Mouse (Mus musculus) embryonic facial prominence, embryonic 15.5 days (tissue): ENCODE results near the gene Stk16. TPM values are rescaled to one million over a fixed set of nuclear protein-coding genes. Genes with fewer than 3 reads are reported as not detected.

ENCODE experiments used
- ATAC-seq: fragments of 200-750 bp; cut with Nextera tagmentation; 2 replicates; pipeline ENCODE4 v1.8.0; 2017; ENCODE audit warnings: low read depth, moderate TSS enrichment; ENCODE audit not compliant: insufficient number of reproducible peaks, low FRiP score, low TSS enrichment
- H3K27ac ChIP-seq: fragments of 300-500 bp; sonication (generic); replicated peaks from 2 replicates; pipeline ENCODE4 v1.5.1; 2015; ENCODE audit warnings: mild to moderate bottlenecking, inconsistent platforms
- H3K27me3 ChIP-seq: fragments of 300-500 bp; sonication (generic); 2 replicates; pipeline ENCODE4 v1.6.1; 2015; ENCODE audit warnings: inconsistent platforms
- H3K36me3 ChIP-seq: fragments of 300-500 bp; sonication (generic); 2 replicates; pipeline ENCODE4 v1.6.1; 2015; ENCODE audit warnings: mild to moderate bottlenecking, inconsistent platforms
- H3K4me1 ChIP-seq: fragments of 300-500 bp; sonication (generic); 2 replicates; pipeline ENCODE4 v1.6.1; 2015; ENCODE audit warnings: inconsistent platforms
- H3K4me2 ChIP-seq: fragments of 300-500 bp; sonication (generic); replicated peaks from 2 replicates; pipeline ENCODE4 v1.6.1; 2015; ENCODE audit warnings: mild to moderate bottlenecking, inconsistent platforms
- H3K4me3 ChIP-seq: fragments of 300-500 bp; sonication (generic); replicated peaks from 2 replicates; pipeline ENCODE4 v1.5.1; 2015; ENCODE audit warnings: mild to moderate bottlenecking, inconsistent platforms
- H3K9ac ChIP-seq: fragments of 300-500 bp; sonication (generic); 2 replicates; pipeline ENCODE4 v1.6.1; 2015; ENCODE audit warnings: inconsistent platforms
- H3K9me3 ChIP-seq: fragments of 300-500 bp; sonication (generic); replicated peaks from 2 replicates; pipeline ENCODE4 v1.6.1; 2016; ENCODE audit warnings: inconsistent platforms
- WGBS: fragments of 180-500 bp; shearing (Covaris S2); methylation state at CpG from one replicate; pipeline ENCODE4 v1.1.7; 2015; 5-methylcytosine and 5-hydroxymethylcytosine counted together
- polyA plus RNA-seq: library from polyadenylated mRNA; unstranded; fragments of >200 nt; fragmentation: Nextera tagmentation; extraction: Ambion mirVana; gene quantifications from 2 replicates; pipeline ENCODE4 v1.2.1, GENCODE M21; 2015

The Stk16 gene
- polyA plus RNA-seq, 1 experiment from 2014 or later = 121 TPM

DNA sequence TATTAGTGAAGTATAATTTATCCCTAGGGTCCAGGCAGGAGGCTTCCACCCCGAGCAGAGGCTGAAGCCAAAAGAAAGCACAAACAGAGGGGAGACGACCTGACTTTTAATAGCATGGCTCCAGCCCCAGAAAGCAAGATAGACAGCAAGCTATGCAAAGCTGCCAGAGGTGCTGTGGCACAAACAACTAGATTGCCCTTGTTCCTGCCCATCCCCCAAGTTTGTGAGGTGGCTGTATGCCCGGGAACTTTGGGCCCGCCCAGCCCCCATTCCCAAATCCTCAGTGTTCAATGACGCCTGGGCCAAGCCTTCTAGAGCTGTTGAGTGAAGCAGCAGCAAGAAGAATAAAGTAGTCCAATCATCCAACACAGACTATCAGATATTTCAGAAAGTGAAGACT, 4.2 kb downstream of the Stk16 start:
- Histone ChIP-seq H3K9ac (no peak overlapping the region), H3K4me3 (no peak overlapping the region), H3K27ac (no peak overlapping the region), H3K4me1 (peaks cover 43% of the 10 kb centered on the region), H3K36me3 (peaks cover 41% of the 10 kb centered on the region), H3K27me3 (peaks cover 32% of the 10 kb centered on the region), H3K4me2 (no peak overlapping the region), H3K9me3 (no peaks in the 10 kb centered on the region)
- no peak for ATAC-seq
- WGBS = 71% methylated on average over 5 of the region's 5 CpGs

DNA sequence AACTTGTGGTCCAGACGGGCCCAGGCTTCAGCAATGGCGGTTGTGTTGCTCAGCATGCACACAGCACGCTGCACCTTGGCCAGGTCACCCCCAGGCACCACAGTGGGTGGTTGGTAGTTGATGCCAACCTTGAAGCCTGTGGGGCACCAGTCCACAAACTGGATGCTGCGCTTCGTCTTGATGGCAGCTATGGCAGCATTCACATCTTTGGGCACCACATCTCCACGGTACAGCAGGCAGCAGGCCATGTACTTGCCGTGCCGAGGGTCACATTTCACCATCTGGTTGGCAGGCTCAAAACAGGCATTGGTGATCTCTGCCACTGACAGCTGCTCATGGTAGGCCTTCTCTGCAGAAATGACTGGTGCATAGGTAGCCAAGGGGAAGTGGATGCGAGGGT, 5.1 kb downstream of the Stk16 start:
- Histone ChIP-seq H3K36me3 (peaks cover 41% of the 10 kb centered on the region), H3K4me2 (no peak overlapping the region), H3K27me3 (peaks cover 41% of the 10 kb centered on the region), H3K4me1 (peaks cover 37% of the 10 kb centered on the region), H3K9me3 (no peaks in the 10 kb centered on the region), H3K9ac (no peak overlapping the region), H3K27ac (no peak overlapping the region), H3K4me3 (no peak overlapping the region)
- 92% methylated on average over 9 of the region's 9 CpGs for WGBS
- no peak for ATAC-seq

GRCm38 (mm10) chr1:75216797-75217585, 6.4 kb downstream of the Stk16 start:
- H3K4me3 ChIP-seq = no peak overlapping the region
- no peak overlapping the region for H3K9ac ChIP-seq
- 71% methylated on average over 13 of the region's 13 CpGs for WGBS
- no peak for ATAC-seq
- H3K4me2 ChIP-seq = 0 out of 2 replicates have a peak overlapping the region, but pooled peaks have one; percentile 98
- peaks cover 27% of the 10 kb centered on the region for H3K4me1 ChIP-seq
- H3K27ac ChIP-seq = no peak overlapping the region
- peaks cover 51% of the 10 kb centered on the region for H3K27me3 ChIP-seq
- peaks cover 37% of the 10 kb centered on the region for H3K36me3 ChIP-seq
- no peaks in the 10 kb centered on the region for H3K9me3 ChIP-seq

GRCm38 (mm10) chr1:75217893-75218226, 7.2 kb downstream of the Stk16 start:
- peaks cover 51% of the 10 kb centered on the region for H3K27me3 ChIP-seq
- WGBS = 5% methylated on average over 6 of the region's 6 CpGs
- H3K27ac ChIP-seq = peak overlapping the region; percentile 51
- H3K36me3 ChIP-seq = peaks cover 30% of the 10 kb centered on the region
- peaks cover 19% of the 10 kb centered on the region for H3K4me1 ChIP-seq
- no peak for ATAC-seq
- H3K4me2 ChIP-seq = peak overlapping the region; percentile 98
- H3K9me3 ChIP-seq = no peaks in the 10 kb centered on the region
- no peak overlapping the region for H3K9ac ChIP-seq
- H3K4me3 ChIP-seq = peak overlapping the region; percentile 57

GRCm38 (mm10) chr1:75218227-75219001, 7.8 kb downstream of the Stk16 start:
- WGBS = under 1% methylated on average over 38 of the region's 38 CpGs
- Histone ChIP-seq H3K9ac (0 out of 2 replicates have a peak overlapping the region, but pooled peaks have one; percentile 21), H3K4me2 (peak overlapping the region; percentile 98), H3K36me3 (peaks cover 25% of the 10 kb centered on the region), H3K27me3 (peaks cover 51% of the 10 kb centered on the region), H3K27ac (peak overlapping the region; percentile 51), H3K4me1 (peaks cover 18% of the 10 kb centered on the region), H3K4me3 (peak overlapping the region; percentile 57), H3K9me3 (no peaks in the 10 kb centered on the region)
- ATAC-seq = peak; percentile 49

- peak overlapping the region; percentile 51; the same call in 1 of the 2 replicates for H3K27ac ChIP-seq
- H3K4me1 ChIP-seq = peaks cover 18% of the 10 kb centered on the region
- peak overlapping the region; percentile 57 for H3K4me3 ChIP-seq
- H3K27me3 ChIP-seq = peaks cover 51% of the 10 kb centered on the region
- peaks cover 18% of the 10 kb centered on the region for H3K36me3 ChIP-seq
- peak overlapping the region; percentile 98 for H3K4me2 ChIP-seq
- peak; percentile 85 for ATAC-seq
- H3K9ac ChIP-seq = peak overlapping the region; percentile 48
- H3K9me3 ChIP-seq = no peaks in the 10 kb centered on the region
- WGBS = under 1% methylated on average over 24 of the region's 24 CpGs
These were observed 8.4 kb downstream of the Stk16 start for GRCm38 (mm10) chr1:75219078-75219477.

DNA sequence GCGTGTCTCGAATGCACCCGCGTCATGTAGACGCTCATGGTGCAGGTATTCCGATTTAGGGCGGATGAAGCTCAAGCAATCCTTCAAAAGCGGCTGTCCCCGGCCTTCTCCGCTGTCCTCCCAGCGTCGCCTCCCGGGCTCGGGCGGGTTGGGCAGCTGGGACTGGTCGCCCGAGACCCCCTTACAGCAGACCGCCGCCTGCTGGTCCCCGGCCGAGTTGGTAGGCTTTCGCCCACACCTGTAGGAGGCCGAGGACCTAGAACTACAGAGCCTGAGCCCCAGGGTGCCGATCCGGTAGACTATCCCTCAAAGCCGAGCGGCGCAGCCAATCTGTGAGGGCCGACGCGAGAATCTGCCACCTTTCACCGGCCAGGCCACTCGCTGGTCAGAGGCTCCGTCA, 8.9 kb downstream of the Stk16 start, which contains the start of gene Tuba4a:
Tuba4a (minus strand) TSS at position 335 of the 400 bp plus-strand sequence.
- ATAC-seq = peak; percentile 48; the same call in 1 of the 2 replicates
- peak within 1 kb of the TSS; percentile 48 for H3K9ac ChIP-seq
- H3K9me3 ChIP-seq = no peaks in the 10 kb centered on the region
- peak within 1 kb of the TSS; percentile 98 for H3K4me2 ChIP-seq
- WGBS = under 1% methylated on average over 34 of the region's 34 CpGs
- H3K27me3 ChIP-seq = peaks cover 51% of the 10 kb centered on the region
- peaks cover 14% of the 10 kb centered on the region for H3K36me3 ChIP-seq
- H3K4me1 ChIP-seq = peaks cover 18% of the 10 kb centered on the region
- peak within 1 kb of the TSS; percentile 51; the same call in 1 of the 2 replicates for H3K27ac ChIP-seq
- H3K4me3 ChIP-seq = peak within 1 kb of the TSS; percentile 57

DNA sequence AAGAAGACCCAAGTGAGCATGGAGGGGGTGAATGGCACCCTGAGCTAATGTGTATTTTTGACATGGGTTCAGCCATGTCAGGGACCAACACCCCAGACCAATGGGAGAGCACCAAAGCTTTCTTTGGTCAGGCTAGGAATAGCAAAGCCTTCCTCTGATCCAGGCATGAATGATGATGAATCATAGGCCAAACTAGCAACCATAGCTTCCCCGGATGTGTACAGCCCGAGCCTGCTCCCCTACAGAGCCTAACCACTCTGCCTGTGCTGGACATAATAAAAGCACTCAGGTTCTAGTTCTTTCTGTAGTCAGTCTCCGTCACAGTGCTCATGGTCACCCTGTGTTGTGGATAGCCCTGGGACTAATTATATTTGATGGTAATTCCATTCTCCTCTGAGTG, 10.9 kb downstream of the Stk16 start:
- ATAC-seq = no peak
- Histone ChIP-seq H3K27me3 (peaks cover 51% of the 10 kb centered on the region), H3K4me3 (no peak overlapping the region)

DNA sequence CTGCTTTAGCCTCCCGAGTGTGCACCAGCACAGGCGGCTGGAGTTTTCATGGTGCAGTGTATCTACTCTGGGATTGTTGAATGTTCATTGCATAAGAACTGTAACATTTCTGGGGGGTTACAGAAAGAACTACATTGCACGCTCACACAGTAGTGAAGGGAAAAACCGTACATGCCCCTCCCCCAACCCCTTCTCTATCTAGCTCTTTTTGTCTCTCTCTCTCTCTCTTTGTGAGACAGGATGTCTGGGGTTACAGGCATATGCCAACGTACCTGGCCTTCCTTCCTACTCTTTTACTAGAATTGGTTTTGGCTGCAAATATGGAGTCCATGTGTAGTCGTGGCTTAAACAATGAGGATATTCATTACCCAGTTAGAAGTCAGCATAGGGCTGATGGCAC, 12.3 kb downstream of the Stk16 start:
- Histone ChIP-seq H3K27ac (no peak overlapping the region), H3K27me3 (peaks cover 39% of the 10 kb centered on the region), H3K36me3 (no peaks in the 10 kb centered on the region), H3K9me3 (no peaks in the 10 kb centered on the region), H3K4me3 (no peak overlapping the region), H3K9ac (no peak overlapping the region), H3K4me1 (peaks cover 18% of the 10 kb centered on the region), H3K4me2 (no peak overlapping the region)
- ATAC-seq = no peak
- 63% methylated on average over 6 of the region's 6 CpGs for WGBS

More for the DNA sequence above, 10.9 kb downstream of the Stk16 start:
- Histone ChIP-seq H3K9me3 (no peaks in the 10 kb centered on the region), H3K4me2 (no peak overlapping the region), H3K4me1 (peaks cover 18% of the 10 kb centered on the region), H3K9ac (no peak overlapping the region), H3K27ac (no peak overlapping the region), H3K36me3 (no peaks in the 10 kb centered on the region)
- 71% methylated on average over 3 of the region's 3 CpGs for WGBS

DNA sequence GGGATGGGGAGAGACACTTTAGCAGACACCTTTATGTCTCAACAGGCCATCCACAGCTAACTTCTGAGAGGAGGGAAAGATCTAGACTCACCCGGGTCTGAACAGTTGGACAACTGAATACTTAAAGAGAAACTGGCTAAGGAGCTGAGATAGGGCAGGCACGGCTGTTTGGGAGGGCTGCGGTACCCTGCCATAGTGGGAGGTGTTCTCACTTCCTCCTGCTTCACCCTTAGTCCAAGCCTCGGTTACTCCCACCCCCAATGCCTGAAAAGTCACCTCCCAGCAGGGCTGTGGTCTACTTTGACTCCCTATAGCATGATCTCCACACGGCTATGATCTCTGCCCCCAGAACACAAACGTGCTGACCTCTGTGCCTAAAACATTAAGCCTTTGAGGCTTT, 12.9 kb downstream of the Stk16 start:
- WGBS = 64% methylated on average over 6 of the region's 6 CpGs
- H3K4me3 ChIP-seq = no peak overlapping the region
- H3K27ac ChIP-seq = no peak overlapping the region
- no peaks in the 10 kb centered on the region for H3K36me3 ChIP-seq
- ATAC-seq = no peak
- peaks cover 33% of the 10 kb centered on the region for H3K27me3 ChIP-seq
- peaks cover 12% of the 10 kb centered on the region for H3K4me1 ChIP-seq
- H3K9ac ChIP-seq = no peak overlapping the region
- no peak overlapping the region for H3K4me2 ChIP-seq
- no peaks in the 10 kb centered on the region for H3K9me3 ChIP-seq

- H3K4me2 ChIP-seq = no peak overlapping the region
- H3K27me3 ChIP-seq = peaks cover 14% of the 10 kb centered on the region
- no peak for ATAC-seq
- no peaks in the 10 kb centered on the region for H3K36me3 ChIP-seq
- no peak overlapping the region for H3K4me3 ChIP-seq
- WGBS = 64% methylated on average over 3 of the region's 3 CpGs
- no peak overlapping the region for H3K27ac ChIP-seq
- no peaks in the 10 kb centered on the region for H3K4me1 ChIP-seq
- no peak overlapping the region for H3K9ac ChIP-seq
- no peaks in the 10 kb centered on the region for H3K9me3 ChIP-seq
These were observed 14.8 kb downstream of the Stk16 start for GRCm38 (mm10) chr1:75225473-75225872.
